Mouse (Mus musculus) intestine, postnatal 0 days (tissue): ENCODE measurements at regions not wholly inside any gene's neighbourhood (a gene's known extent, or its start where the extent isn't known, plus 50 kb on each side); places are given as distances from the start of the nearest gene placed in this dataset.

Source experiments
- ATAC-seq: fragments of 200-750 bp; cut with Nextera tagmentation; 2 replicates; pipeline ENCODE4 v1.8.0; 2017; ENCODE audit warnings: mild to moderate bottlenecking, moderate TSS enrichment, moderate library complexity
- H3K27ac ChIP-seq: fragments of 300-500 bp; sonication (generic); 2 replicates; pipeline ENCODE4 v1.5.1; 2014; ENCODE audit warnings: mild to moderate bottlenecking, low read depth, low read length, moderate library complexity
- H3K27me3 ChIP-seq: fragments of 300-500 bp; sonication (generic); replicated peaks from 2 replicates; pipeline ENCODE4 v1.6.1; 2014; ENCODE audit warnings: low read length, mixed read lengths; ENCODE audit not compliant: control insufficient read depth, insufficient read depth
- H3K36me3 ChIP-seq: fragments of 300-500 bp; sonication (generic); 2 replicates; pipeline ENCODE4 v1.6.1; 2014; ENCODE audit warnings: mild to moderate bottlenecking, moderate library complexity; ENCODE audit not compliant: control insufficient read depth, insufficient read depth
- H3K4me1 ChIP-seq: fragments of 300-500 bp; sonication (generic); replicated peaks from 2 replicates; pipeline ENCODE4 v1.6.1; 2014; ENCODE audit warnings: antibody characterized with exemption, low read length, mixed read lengths; ENCODE audit not compliant: control insufficient read depth, insufficient read depth
- H3K4me2 ChIP-seq: fragments of 300-500 bp; sonication (generic); replicated peaks from 2 replicates; pipeline ENCODE4 v1.6.1; 2014; ENCODE audit warnings: low read depth, mild to moderate bottlenecking, moderate library complexity
- H3K4me3 ChIP-seq: fragments of 300-500 bp; sonication (generic); 2 replicates; pipeline ENCODE4 v1.5.1; 2014; ENCODE audit warnings: low read depth, low read length
- H3K9ac ChIP-seq: fragments of 300-500 bp; sonication (generic); 2 replicates; pipeline ENCODE4 v1.6.1; 2014; ENCODE audit warnings: mild to moderate bottlenecking, low read depth, low read length
- H3K9me3 ChIP-seq: fragments of 300-500 bp; sonication (generic); 2 replicates; pipeline ENCODE4 v1.6.1; 2016; ENCODE audit warnings: mixed run types; ENCODE audit not compliant: control insufficient read depth
- CTCF ChIP-seq: sonication (generic); IDR thresholded peaks from 2 replicates; pipeline ENCODE4 v1.5.1; 2016; ENCODE audit warnings: low read depth, mild to moderate bottlenecking, control low read depth, antibody characterized with exemption, moderate library complexity
- WGBS: fragments of 180-500 bp; shearing (Covaris S2); extraction: QIAGEN DNeasy Blood & Tissue Kit; methylation state at CpG from one replicate; pipeline ENCODE4 v1.1.7; 2014; 5-methylcytosine and 5-hydroxymethylcytosine counted together

GRCm38 (mm10) chr8:88948981-88949380 lies 95.0 kb downstream of the Sall1 start:
- no peaks in the 10 kb centered on the region for H3K4me1 ChIP-seq
- H3K9ac ChIP-seq = no peak overlapping the region
- no peaks in the 10 kb centered on the region for H3K36me3 ChIP-seq
- TF ChIP-seq CTCF = no peak
- ATAC-seq = no peak
- no peaks in the 10 kb centered on the region for H3K27me3 ChIP-seq
- H3K4me2 ChIP-seq = no peak overlapping the region
- no peak overlapping the region for H3K27ac ChIP-seq
- 87% methylated on average over 16 of the region's 16 CpGs for WGBS
- no peak overlapping the region for H3K4me3 ChIP-seq
- H3K9me3 ChIP-seq = no peaks in the 10 kb centered on the region

- Histone ChIP-seq H3K36me3 (no peaks in the 10 kb centered on the region), H3K4me1 (no peaks in the 10 kb centered on the region), H3K4me3 (no peak overlapping the region), H3K27ac (no peak overlapping the region), H3K27me3 (no peaks in the 10 kb centered on the region), H3K4me2 (no peak overlapping the region), H3K9me3 (no peaks in the 10 kb centered on the region), H3K9ac (no peak overlapping the region)
- no peak for TF ChIP-seq CTCF
- peak; percentile 69 for ATAC-seq
- 50% methylated on average over 6 of the region's 6 CpGs for WGBS
These were observed 95.6 kb downstream of the Sall1 start for GRCm38 (mm10) chr8:88948328-88948727.

DNA sequence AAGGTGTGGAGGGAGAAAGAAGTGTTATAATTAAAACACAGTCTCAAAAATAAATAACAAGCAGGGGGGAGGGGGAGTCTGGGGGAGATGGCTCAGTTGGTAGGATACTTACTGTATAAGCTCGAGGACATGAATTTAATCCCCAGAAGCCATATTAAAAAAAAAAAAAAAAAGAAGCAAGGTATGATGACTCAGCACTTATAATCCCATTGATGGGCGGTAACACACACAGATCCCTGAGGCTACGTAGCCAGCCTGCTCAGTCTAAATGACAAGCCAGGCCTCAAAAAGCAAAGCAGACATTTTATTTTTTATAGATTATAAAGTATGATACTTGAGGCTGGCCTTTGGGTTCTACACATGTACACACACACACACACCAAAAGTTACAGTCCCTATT lies 96.6 kb downstream of the Sall1 start:
- Histone ChIP-seq H3K9ac (no peak overlapping the region), H3K27me3 (no peaks in the 10 kb centered on the region), H3K36me3 (no peaks in the 10 kb centered on the region), H3K4me2 (no peak overlapping the region), H3K27ac (no peak overlapping the region), H3K9me3 (no peaks in the 10 kb centered on the region), H3K4me1 (no peaks in the 10 kb centered on the region), H3K4me3 (no peak overlapping the region)
- ATAC-seq = no peak
- 86% methylated on average over 3 of the region's 3 CpGs for WGBS
- TF ChIP-seq CTCF = no peak

DNA sequence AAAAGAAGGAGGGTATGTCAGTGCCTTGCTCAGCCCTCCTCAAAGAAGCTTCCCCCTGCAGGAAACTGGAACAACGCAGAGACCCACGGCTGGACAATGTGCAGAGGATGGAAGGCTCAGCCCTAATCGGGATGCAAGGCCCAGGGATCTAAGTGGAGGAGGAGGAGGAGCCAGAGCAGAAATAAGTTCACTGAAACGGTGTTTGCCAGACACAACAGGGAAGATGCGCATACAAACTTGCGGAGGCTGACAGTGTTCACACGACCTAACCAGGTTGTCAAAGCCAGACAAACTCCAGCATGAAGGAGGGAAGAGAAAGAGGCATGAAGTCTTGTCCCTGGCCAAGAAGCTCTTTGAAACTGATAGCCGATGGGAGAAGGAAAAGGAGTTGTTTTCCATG lies 98.3 kb downstream of the Sall1 start:
- WGBS = 69% methylated on average over 8 of the region's 8 CpGs
- TF ChIP-seq CTCF = no peak
- H3K4me3 ChIP-seq = no peak overlapping the region

DNA sequence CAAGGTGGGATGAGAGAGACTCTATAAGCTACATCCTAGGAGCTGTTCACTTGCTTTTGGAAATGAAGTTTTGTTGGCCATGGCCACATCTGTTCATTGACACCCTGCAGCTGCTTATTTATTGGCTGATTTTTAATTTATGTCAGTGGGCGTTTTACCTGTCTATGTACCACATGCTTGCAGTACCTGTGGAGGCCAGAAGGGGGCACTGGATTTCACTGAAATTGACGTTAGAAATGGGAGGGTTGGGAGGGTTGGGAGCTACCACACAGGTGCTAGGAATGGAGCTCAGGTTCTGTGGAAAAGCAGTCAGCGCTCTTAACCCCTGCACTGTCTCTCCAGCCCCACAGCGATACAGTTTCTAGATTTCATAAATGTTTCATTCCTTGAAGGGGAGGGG lies 99.9 kb downstream of the Sall1 start:
- ATAC-seq = no peak
- 66% methylated on average over 4 of the region's 4 CpGs for WGBS
- TF ChIP-seq CTCF = peak; percentile 74

More for the DNA sequence above, 98.3 kb downstream of the Sall1 start:
- Histone ChIP-seq H3K36me3 (no peaks in the 10 kb centered on the region), H3K9me3 (no peaks in the 10 kb centered on the region), H3K9ac (no peak overlapping the region), H3K4me1 (no peaks in the 10 kb centered on the region), H3K27me3 (no peaks in the 10 kb centered on the region), H3K4me2 (no peak overlapping the region), H3K27ac (no peak overlapping the region)
- ATAC-seq = no peak

DNA sequence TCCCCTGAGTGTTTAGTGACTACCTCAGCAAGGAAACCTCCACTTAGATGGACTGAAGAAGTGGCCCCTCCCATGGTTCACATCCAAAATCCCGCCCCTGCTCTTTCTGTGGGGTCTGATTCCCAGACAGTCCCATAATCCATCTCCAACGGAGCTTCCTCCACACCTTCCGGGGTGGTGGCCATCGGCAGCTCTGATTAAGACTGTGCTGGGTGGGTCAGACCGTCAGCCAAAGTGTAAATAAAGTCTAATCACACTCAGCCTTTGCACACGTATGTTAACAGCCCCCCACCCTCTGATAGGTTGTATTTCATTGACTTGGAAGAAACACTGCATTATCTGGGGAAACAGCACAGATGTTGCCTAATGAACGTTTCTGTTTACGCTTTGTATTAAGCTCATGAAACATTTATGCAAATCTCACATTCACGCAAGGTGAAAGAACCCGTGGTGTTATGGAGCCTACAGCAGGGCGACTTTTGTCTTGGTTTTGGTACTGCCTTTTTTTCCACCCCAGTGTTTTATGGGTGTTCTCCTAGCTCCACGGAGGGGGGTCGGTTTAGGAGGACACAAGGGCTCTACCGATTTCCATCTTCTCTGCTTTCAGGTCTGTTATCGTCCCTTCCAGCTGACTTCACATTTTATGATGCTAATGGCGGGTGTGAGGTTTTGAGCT lies 104.8 kb downstream of the Sall1 start:
- no peak for ATAC-seq
- Histone ChIP-seq H3K9ac (no peak overlapping the region), H3K36me3 (no peaks in the 10 kb centered on the region), H3K27ac (no peak overlapping the region), H3K4me3 (no peak overlapping the region), H3K9me3 (no peaks in the 10 kb centered on the region), H3K4me2 (no peak overlapping the region), H3K27me3 (no peaks in the 10 kb centered on the region), H3K4me1 (no peaks in the 10 kb centered on the region)
- no peak for TF ChIP-seq CTCF
- 45% methylated on average over 16 of the region's 16 CpGs for WGBS

More for the DNA sequence above, 99.9 kb downstream of the Sall1 start:
- H3K4me1 ChIP-seq = no peaks in the 10 kb centered on the region
- H3K27me3 ChIP-seq = no peaks in the 10 kb centered on the region
- no peak overlapping the region for H3K27ac ChIP-seq
- no peak overlapping the region for H3K4me2 ChIP-seq
- H3K9me3 ChIP-seq = no peaks in the 10 kb centered on the region
- no peak overlapping the region for H3K4me3 ChIP-seq
- no peaks in the 10 kb centered on the region for H3K36me3 ChIP-seq
- no peak overlapping the region for H3K9ac ChIP-seq

DNA sequence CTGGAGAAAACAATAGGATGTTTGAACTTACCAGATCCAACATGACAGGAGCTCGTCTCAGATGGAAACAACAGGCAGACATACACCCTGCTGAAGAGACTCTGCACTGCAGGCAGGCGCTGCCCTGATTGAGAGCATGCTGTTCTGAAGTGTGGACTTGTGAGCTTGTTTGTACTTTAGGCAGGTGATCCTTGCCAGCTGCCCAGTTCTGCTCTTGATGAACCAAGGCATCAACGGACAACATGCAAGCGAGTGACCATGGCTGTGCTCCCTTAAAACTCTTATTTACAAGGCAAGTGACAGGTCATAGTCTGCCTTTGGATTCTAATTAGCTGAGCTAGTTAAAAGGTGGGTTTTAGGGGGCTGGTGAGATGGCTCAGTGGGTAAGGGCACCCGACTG lies 109.3 kb downstream of the Sall1 start:
- Histone ChIP-seq H3K4me1 (no peaks in the 10 kb centered on the region), H3K4me3 (no peak overlapping the region), H3K4me2 (no peak overlapping the region), H3K9me3 (no peaks in the 10 kb centered on the region), H3K27ac (no peak overlapping the region), H3K9ac (no peak overlapping the region), H3K36me3 (no peaks in the 10 kb centered on the region), H3K27me3 (no peaks in the 10 kb centered on the region)
- no peak for ATAC-seq
- TF ChIP-seq CTCF = no peak
- 90% methylated on average over 5 of the region's 5 CpGs for WGBS
